Mouse (Mus musculus) neutrophil, adult 59 days (primary cell): Measurements from ENCODE around the gene Hcst. TPM values are rescaled to one million over a fixed set of nuclear protein-coding genes. Genes with fewer than 3 reads are reported as not detected.

Source experiments
- total RNA-seq, 2 experiments: library from RNA; stranded (reverse); gene quantifications; 1 replicate in 1 of 2; 2 replicates in 1 of 2; pipeline ENCODE4 v1.2.4; 2023

The Hcst gene
- total RNA-seq: 100 to 1,000 TPM; 116 to 123 TPM

GRCm38 (mm10) chr7:30419561-30420499, at the start of gene Hcst:
Gene Hcst (minus strand): TSS chr7:30419854.

GRCm38 (mm10) chr7:30457629-30458330, 38.1 kb upstream of the Hcst start, which contains the start of the genes Kirrel2 and Nphs1:
Gene Kirrel2 (minus strand): TSS chr7:30457690.
Gene Nphs1 (plus strand): TSS chr7:30458315.

GRCm38 (mm10) chr7:30444971-30445751, 25.5 kb upstream of the Hcst start, which contains the start of gene Aplp1:
Gene Aplp1 (minus strand): TSS chr7:30445535.

GRCm38 (mm10) chr7:30421175-30421889, 1.7 kb upstream of the Hcst start, which contains the start of gene Nfkbid:
Gene Nfkbid (plus strand): TSS chr7:30421732.

GRCm38 (mm10) chr7:30413596-30413995, 6.1 kb downstream of the Hcst start, which contains the start of gene Tyrobp:
Gene Tyrobp (plus strand): TSS chr7:30413760.

Other genes with a start within 250 kb of the Hcst start
- gene Cox7a1, start 235.7 kb downstream of the Hcst start, total RNA-seq: 1 to 10 TPM; 1.5 to 1.6 TPM
- gene Capns1, start 221.0 kb downstream of the Hcst start, total RNA-seq: 100 to 1,000 TPM; 225 to 239 TPM
- 10 to 100 TPM; 30.4 to 34.5 TPM for gene Polr2i, start 187.9 kb downstream of the Hcst start, total RNA-seq
- 10 to 100 TPM; 38.7 to 46.2 TPM for gene Tbcb, start 187.6 kb downstream of the Hcst start, total RNA-seq
- gene Ovol3, start 184.1 kb downstream of the Hcst start, total RNA-seq: not detected
- gene Thap8, start 139.8 kb downstream of the Hcst start, total RNA-seq: under 1 TPM; 0.27 to 0.37 TPM
- gene Wdr62, start 139.4 kb downstream of the Hcst start, total RNA-seq: 10 to 100 TPM; 16.6 to 21.5 TPM
- gene Clip3, start 128.1 kb downstream of the Hcst start, total RNA-seq: not detected
- gene Alkbh6, start 111.1 kb downstream of the Hcst start, total RNA-seq: 10 to 100 TPM; 14.6 to 14.7 TPM
- gene Syne4, start 105.0 kb downstream of the Hcst start, total RNA-seq: under 1 TPM in 1 of 2 experiments, not detected in 1; 0.76 TPM
- not detected for gene E130208F15Rik, start 98.1 kb downstream of the Hcst start, total RNA-seq
- gene Sdhaf1, start 96.0 kb downstream of the Hcst start, total RNA-seq: 1 to 10 TPM; 3.2 to 3.4 TPM
- gene Lrfn3, start 57.1 kb downstream of the Hcst start, total RNA-seq: not detected
- 1,000 to 10,000 TPM; 2,122 to 2,210 TPM for gene Tyrobp, start 6.1 kb downstream of the Hcst start, total RNA-seq
- 10 to 100 TPM; 65.6 to 78.9 TPM for gene Nfkbid, start 1.9 kb upstream of the Hcst start, total RNA-seq
- gene Aplp1, start 25.7 kb upstream of the Hcst start, total RNA-seq: under 1 TPM in 1 of 2 experiments, not detected in 1; 0.27 TPM
- gene Kirrel2, start 37.8 kb upstream of the Hcst start, total RNA-seq: not detected
- gene Nphs1, start 38.5 kb upstream of the Hcst start, total RNA-seq: not detected
- gene Prodh2, start 73.8 kb upstream of the Hcst start, total RNA-seq: not detected
- 10 to 100 TPM; 14.2 to 14.6 TPM for gene Arhgap33, start 115.2 kb upstream of the Hcst start, total RNA-seq
- gene Hspb6, start 132.3 kb upstream of the Hcst start, total RNA-seq: 1 to 10 TPM; 5.1 to 7.4 TPM
- 1 to 10 TPM; 6.0 to 6.3 TPM for gene Proser3, start 132.4 kb upstream of the Hcst start, total RNA-seq
- gene Lin37, start 140.0 kb upstream of the Hcst start, total RNA-seq: 10 to 100 TPM; 30.4 to 32.0 TPM
- 10 to 100 TPM; 40.8 to 45.4 TPM for gene U2af1l4, start 143.4 kb upstream of the Hcst start, total RNA-seq
- gene Gm49396, start 143.5 kb upstream of the Hcst start, total RNA-seq: 1 to 10 TPM; 3.2 to 6.2 TPM
- 100 to 1,000 TPM; 120 to 121 TPM for gene Psenen, start 143.8 kb upstream of the Hcst start, total RNA-seq
- 1 to 10 TPM; 3.7 to 5.5 TPM for gene Igflr1, start 145.6 kb upstream of the Hcst start, total RNA-seq
- 10 to 100 TPM; 51.3 to 54.4 TPM for gene Kmt2b, start 168.9 kb upstream of the Hcst start, total RNA-seq
- gene Zbtb32, start 179.1 kb upstream of the Hcst start, total RNA-seq: under 1 TPM; 0.20 to 0.22 TPM
- not detected for gene Upk1a, start 193.0 kb upstream of the Hcst start, total RNA-seq
- 100 to 1,000 TPM; 236 to 250 TPM for gene Cox6b1, start 206.3 kb upstream of the Hcst start, total RNA-seq
- not detected for gene Etv2, start 216.0 kb upstream of the Hcst start, total RNA-seq
- 10 to 100 TPM; 77.8 to 88.7 TPM for gene Rbm42, start 230.5 kb upstream of the Hcst start, total RNA-seq
- 10 to 100 TPM; 22.3 to 22.8 TPM for gene Haus5, start 245.1 kb upstream of the Hcst start, total RNA-seq